Mouse (Mus musculus): ENCODE data around the gene Icam4.
"Not testable (repeated sequence)": the region's sequence is repeated elsewhere in the genome, so short reads cannot be mapped to it uniquely, and the experiment has no call there.

Gene Icam4

DNA sequence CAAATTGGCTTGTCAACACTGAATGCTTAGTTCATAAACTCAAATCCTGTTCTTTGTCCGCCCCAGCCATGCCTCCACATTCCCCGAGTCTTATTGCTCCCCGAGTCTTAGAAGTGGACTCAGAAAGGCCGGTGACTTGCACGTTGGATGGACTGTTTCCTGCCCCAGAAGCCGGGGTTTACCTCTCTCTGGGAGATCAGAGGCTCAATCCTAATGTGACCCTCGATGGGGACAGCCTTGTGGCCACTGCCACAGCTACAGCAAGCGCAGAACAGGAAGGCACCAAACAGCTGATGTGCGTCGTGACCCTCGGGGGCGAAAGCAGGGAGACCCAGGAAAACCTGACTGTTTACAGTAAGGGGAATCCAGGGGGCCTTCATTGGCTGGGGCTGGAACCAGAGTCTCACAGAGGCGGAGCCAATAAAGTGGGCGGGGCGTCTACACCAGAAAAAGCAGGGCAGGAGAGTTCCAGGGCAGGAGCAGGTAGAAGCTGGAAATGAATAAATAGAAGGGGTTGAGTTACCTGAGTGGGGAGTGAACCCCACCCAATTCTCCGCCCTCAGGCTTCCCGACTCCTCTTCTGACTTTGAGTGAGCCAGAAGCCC lies 5.4 kb downstream of the Icam4 start:
- no peak for DNase-seq (ENCODE audit: low read depth, low spot score)

- no peak for DNase-seq (ENCODE audit: low read depth, low spot score)
Observed at GRCm38 (mm10) chr9:21035586-21035985, 6.4 kb downstream of the Icam4 start.

DNA sequence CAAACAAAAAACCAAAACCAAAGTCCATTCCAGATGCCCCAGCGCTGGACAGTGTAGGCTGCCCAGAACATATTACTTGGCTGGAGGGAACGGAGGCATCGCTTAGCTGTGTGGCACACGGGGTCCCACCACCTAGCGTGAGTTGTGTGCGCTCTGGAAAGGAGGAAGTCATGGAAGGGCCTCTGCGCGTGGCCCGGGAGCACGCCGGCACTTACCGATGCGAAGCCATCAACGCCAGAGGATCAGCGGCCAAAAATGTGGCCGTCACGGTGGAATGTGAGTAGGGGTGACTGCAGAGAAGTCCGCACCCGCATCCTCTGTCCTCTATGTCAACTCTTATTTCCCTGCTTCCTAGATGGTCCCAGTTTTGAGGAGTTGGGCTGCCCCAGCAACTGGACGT lies 7.0 kb downstream of the Icam4 start:
- DNase-seq (ENCODE audit: low read depth, low spot score) = no peak

GRCm38 (mm10) chr9:21036666-21037065 lies 7.5 kb downstream of the Icam4 start:
- no peak for DNase-seq (ENCODE audit: low read depth, low spot score)

- no peak for DNase-seq (ENCODE audit: low read depth, low spot score)
Observed at GRCm38 (mm10) chr9:21037481-21037891, 8.3 kb downstream of the Icam4 start.

DNA sequence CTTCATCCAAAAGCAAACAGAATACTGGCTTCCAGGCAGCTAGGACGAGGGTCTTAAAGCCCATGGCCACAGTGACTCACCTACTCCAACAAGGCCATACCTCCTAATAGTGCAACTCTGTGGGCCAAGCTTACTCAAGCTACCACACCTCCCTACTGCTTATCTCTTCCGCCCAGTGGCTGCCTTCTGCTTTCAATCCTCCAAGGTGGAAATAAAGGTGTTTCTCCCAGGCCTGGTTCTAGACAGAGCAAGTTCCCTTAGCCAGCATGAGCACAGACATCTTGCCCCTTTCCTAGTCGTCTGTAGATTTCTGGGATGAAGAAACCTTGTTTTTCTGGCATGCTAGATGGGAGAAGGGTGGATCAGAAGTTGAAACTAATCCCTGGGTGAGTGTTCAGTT lies 10.6 kb downstream of the Icam4 start:
- no peak for DNase-seq (ENCODE audit: low read depth, low spot score)

GRCm38 (mm10) chr9:21041308-21041707 lies 12.1 kb downstream of the Icam4 start:
- DNase-seq (ENCODE audit: low read depth, low spot score) = no peak

- DNase-seq (ENCODE audit: low read depth, low spot score) = no peak
Observed at GRCm38 (mm10) chr9:21043563-21043962, 14.4 kb downstream of the Icam4 start.

DNA sequence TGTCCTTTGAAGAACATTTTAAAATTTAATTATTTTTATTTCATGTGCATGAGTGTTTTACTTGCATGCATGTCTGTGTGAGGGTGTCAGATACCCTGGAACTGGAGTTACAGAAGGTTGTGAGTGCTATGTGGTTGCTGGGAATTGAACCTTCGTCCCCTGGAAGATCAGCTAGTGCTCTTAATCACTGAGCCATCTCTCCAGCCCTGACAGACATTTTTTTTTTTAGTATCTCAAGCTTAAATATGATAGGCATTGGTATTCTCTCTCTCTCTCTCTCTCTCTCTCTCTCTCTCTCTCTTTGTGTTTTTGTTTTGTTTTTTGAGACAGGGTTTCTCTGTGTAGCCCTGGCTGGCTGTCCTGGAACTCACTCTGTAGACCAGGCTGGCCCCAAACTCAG lies 15.6 kb downstream of the Icam4 start:
- DNase-seq (ENCODE audit: low read depth, low spot score) = not testable (repeated sequence)

- DNase-seq (ENCODE audit: low read depth, low spot score) = no peak
Observed at GRCm38 (mm10) chr9:21045235-21045634, 16.1 kb downstream of the Icam4 start.

DNA sequence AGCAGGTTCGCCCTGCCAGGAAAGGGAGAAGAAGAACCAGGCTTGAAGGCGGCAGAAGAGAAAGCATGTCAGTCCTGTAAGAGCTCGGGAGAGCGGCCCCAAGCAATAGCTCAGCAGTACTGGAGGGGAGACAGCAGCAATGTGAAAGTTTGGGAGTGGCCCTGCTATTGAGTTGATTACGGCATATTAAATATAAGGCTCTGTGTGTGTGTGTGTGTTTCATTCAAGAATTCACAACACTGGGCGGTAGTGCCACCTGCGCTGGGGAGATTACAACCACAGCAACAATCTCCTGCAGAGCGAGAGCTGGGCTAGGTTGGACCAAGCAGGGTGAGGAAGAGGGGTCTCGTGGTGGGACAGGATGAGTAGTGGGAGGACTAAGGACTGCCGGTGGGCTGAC lies 22.4 kb downstream of the Icam4 start:
- no peak for DNase-seq (ENCODE audit: low read depth, low spot score)

- no peak for DNase-seq (ENCODE audit: low read depth, low spot score)
Observed at GRCm38 (mm10) chr9:21062928-21063327, 33.8 kb downstream of the Icam4 start.

DNA sequence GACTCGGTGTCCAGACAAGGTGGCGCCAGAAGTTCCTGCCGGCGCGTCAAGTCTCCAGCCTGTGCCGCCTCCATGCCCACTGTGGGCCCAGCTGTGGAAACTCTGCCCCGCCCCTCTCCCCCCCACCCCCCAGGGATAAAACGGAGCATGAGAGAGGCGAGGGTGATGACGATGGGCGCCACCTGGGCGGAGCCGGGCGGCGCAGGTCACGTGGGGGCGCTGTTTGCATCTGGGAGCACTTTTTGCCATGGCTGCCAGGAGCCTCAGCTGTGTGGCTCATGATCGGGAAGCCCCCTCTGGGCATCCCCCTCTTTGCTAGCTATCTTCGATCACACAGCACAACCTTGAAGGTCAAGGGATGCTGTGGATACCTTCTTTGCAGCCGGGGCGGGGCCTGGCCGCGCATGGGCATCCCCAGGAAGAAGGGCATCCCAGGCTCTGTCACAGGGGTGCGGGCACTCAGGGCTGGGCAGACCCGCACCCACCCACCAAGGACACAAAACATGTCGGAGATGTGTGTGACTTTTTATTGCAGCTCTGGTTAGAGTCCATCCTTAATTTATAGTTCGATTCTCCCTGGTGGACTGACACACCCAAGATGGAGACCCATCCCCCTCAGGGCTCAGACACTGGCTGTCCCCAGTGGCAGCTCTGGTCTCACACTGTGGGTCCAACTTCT lies 38.0 kb downstream of the Icam4 start, which contains the start of gene Zglp1:
Zglp1 (minus strand) TSS at position 88 of the 679 bp plus-strand sequence.
- no peak for DNase-seq (ENCODE audit: low read depth, low spot score)

- no peak for DNase-seq (ENCODE audit: low read depth, low spot score)
Observed at GRCm38 (mm10) chr9:21072641-21073040, 43.5 kb downstream of the Icam4 start.

DNA sequence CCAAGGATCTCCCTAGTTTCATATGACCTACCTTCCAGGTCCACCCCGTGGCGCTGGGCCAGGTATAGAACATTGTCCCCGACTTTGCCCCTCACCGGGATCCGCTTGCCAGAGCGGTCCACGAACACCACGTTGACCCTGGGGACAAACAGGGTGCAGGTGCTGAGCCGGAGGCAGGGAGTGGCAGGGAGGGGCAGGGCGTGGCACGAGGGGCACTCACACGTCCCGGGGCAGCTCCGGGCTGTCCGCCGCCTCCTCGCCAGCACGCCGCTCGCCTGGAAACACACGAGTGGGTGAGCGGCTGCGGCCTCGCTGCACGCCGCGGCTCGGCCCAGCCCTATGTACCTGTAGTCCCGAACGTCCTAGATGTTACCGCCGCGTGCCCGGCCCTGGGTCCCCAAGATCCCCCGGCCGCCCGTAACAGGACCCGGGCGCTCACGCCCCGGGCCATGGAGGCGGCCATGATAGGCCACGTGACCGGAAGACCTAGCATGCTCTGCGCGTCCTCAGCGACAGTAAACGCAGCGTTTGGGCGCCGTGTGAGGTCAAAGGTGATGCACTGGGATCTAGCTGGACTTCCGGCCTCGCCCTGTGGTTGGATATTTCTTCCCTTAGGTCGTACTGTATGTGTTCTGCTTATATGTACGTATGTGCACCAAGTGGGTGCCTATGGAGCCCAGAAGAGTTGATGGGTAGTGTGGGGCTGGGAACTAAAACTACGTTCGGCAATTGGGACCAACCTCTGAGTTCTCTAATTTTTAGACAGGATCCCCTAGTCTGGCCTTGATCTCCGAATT lies 44.1 kb downstream of the Icam4 start, which contains the start of the genes Gm49373 and Fdx1l:
Gm49373 (minus strand) TSS at position 53 of the 797 bp plus-strand sequence.
Fdx1l (minus strand) TSS at position 571 of the 797 bp plus-strand sequence.
- peak; percentile 88 for DNase-seq (ENCODE audit: low read depth, low spot score)

GRCm38 (mm10) chr9:21074173-21074572 lies 45.0 kb downstream of the Icam4 start:
- no peak for DNase-seq (ENCODE audit: low read depth, low spot score)

- DNase-seq (ENCODE audit: low read depth, low spot score) = no peak
Observed at GRCm38 (mm10) chr9:21075625-21076024, 46.5 kb downstream of the Icam4 start.

Data from CD4-positive helper T cell, adult 2 months (primary cell).